Mouse (Mus musculus) hindbrain, embryonic 13.5 days (tissue): Measurements from ENCODE around the gene Gm5294. TPM values are rescaled to one million over a fixed set of nuclear protein-coding genes. Genes with fewer than 3 reads are reported as not detected.

Source experiments
- ATAC-seq: fragments of 200-750 bp; cut with Nextera tagmentation; 2 replicates; pipeline ENCODE4 v1.8.0; 2017; ENCODE audit warnings: moderate TSS enrichment; ENCODE audit not compliant: low FRiP score
- H3K27ac ChIP-seq: fragments of 300-500 bp; sonication (generic); 2 replicates; pipeline ENCODE4 v1.5.1; 2015; ENCODE audit warnings: inconsistent platforms, mild to moderate bottlenecking, moderate library complexity
- H3K27me3 ChIP-seq: fragments of 300-500 bp; sonication (generic); 2 replicates; pipeline ENCODE4 v1.6.1; 2015; ENCODE audit warnings: mild to moderate bottlenecking, inconsistent platforms
- H3K36me3 ChIP-seq: fragments of 300-500 bp; sonication (generic); 2 replicates; pipeline ENCODE4 v1.6.1; 2015; ENCODE audit warnings: mild to moderate bottlenecking, inconsistent platforms
- H3K4me1 ChIP-seq: fragments of 300-500 bp; sonication (generic); replicated peaks from 2 replicates; pipeline ENCODE4 v1.6.1; 2015; ENCODE audit warnings: inconsistent platforms
- H3K4me2 ChIP-seq: fragments of 300-500 bp; sonication (generic); 2 replicates; pipeline ENCODE4 v1.6.1; 2015; ENCODE audit warnings: inconsistent platforms, mild to moderate bottlenecking, moderate library complexity
- H3K4me3 ChIP-seq: fragments of 300-500 bp; sonication (generic); 2 replicates; pipeline ENCODE4 v1.5.1; 2015; ENCODE audit warnings: mild to moderate bottlenecking, inconsistent platforms
- H3K9ac ChIP-seq: fragments of 300-500 bp; sonication (generic); 2 replicates; pipeline ENCODE4 v1.6.1; 2015; ENCODE audit warnings: mild to moderate bottlenecking, inconsistent platforms
- H3K9me3 ChIP-seq: fragments of 300-500 bp; sonication (generic); 2 replicates; pipeline ENCODE4 v1.6.1; 2016; ENCODE audit warnings: inconsistent platforms
- WGBS: fragments of 180-500 bp; shearing (Covaris S2); methylation state at CpG from one replicate; pipeline ENCODE4 v1.1.7; 2015; 5-methylcytosine and 5-hydroxymethylcytosine counted together
- polyA plus RNA-seq: library from polyadenylated mRNA; unstranded; fragments of >200 nt; fragmentation: Nextera tagmentation; extraction: Ambion mirVana; gene quantifications from 2 replicates; pipeline ENCODE4 v1.2.1, GENCODE M21; 2015

Gene Gm5294
- polyA plus RNA-seq, 1 experiment from 2014 or later, result 0.73 TPM

GRCm38 (mm10) chr5:138804286-138804685 lies 15.6 kb upstream of the Gm5294 start:
- Histone ChIP-seq H3K27ac (no peak overlapping the region), H3K36me3 (peaks cover 78% of the 10 kb centered on the region)

GRCm38 (mm10) chr5:138809767-138810166 lies 10.1 kb upstream of the Gm5294 start:
- Histone ChIP-seq H3K27ac (no peak overlapping the region), H3K4me3 (no peak overlapping the region), H3K27me3 (no peaks in the 10 kb centered on the region), H3K9me3 (no peaks in the 10 kb centered on the region), H3K9ac (no peak overlapping the region), H3K4me1 (no peaks in the 10 kb centered on the region), H3K36me3 (peaks cover 57% of the 10 kb centered on the region), H3K4me2 (no peak overlapping the region)
- ATAC-seq, result no peak
- WGBS, result 95% methylated on average over 6 of the region's 6 CpGs

More at GRCm38 (mm10) chr5:138804286-138804685, 15.6 kb upstream of the Gm5294 start:
- H3K4me1 ChIP-seq, result no peaks in the 10 kb centered on the region
- H3K4me2 ChIP-seq, result no peak overlapping the region
- no peak overlapping the region for H3K4me3 ChIP-seq
- 87% methylated on average over 5 of the region's 5 CpGs for WGBS
- ATAC-seq, result no peak
- H3K9me3 ChIP-seq, result no peaks in the 10 kb centered on the region
- H3K27me3 ChIP-seq, result no peaks in the 10 kb centered on the region
- no peak overlapping the region for H3K9ac ChIP-seq

- 3% methylated on average over 38 of the region's 39 CpGs for WGBS
- no peaks in the 10 kb centered on the region for H3K36me3 ChIP-seq
- no peak for ATAC-seq
- H3K27ac ChIP-seq, result no peak overlapping the region
- H3K27me3 ChIP-seq, result peaks cover 71% of the 10 kb centered on the region
- H3K4me2 ChIP-seq, result peak overlapping the region; percentile 49
- H3K4me3 ChIP-seq, result peak overlapping the region; percentile 28
- no peaks in the 10 kb centered on the region for H3K9me3 ChIP-seq
- H3K4me1 ChIP-seq, result peaks cover 15% of the 10 kb centered on the region
- H3K9ac ChIP-seq, result peak overlapping the region; percentile 35; the same call in 1 of the 2 replicates
Measured at GRCm38 (mm10) chr5:138820717-138821332, 945 bp downstream of the Gm5294 start.

DNA sequence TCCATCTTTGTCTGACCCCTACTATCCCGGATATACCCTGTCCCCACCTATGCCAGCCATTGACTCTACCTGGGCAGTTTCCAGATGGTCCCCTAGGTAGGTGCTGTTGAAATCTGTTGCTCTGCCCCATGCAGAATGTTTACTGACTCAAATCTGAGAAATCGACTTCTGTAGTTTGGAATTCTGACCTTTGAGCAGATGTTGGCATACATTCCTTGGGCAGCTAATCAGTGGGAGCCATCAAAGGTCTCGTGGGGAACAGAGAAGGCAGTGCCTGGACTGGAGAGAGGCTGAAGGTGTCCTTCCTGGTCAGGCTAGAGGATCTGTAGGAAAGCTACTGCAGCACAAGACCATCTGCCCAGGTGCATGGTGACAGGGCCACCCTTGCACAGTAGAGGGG lies 5.2 kb downstream of the Gm5294 start:
- Histone ChIP-seq H3K9ac (no peak overlapping the region), H3K4me2 (no peak overlapping the region), H3K36me3 (no peaks in the 10 kb centered on the region), H3K4me3 (no peak overlapping the region), H3K4me1 (peaks cover 11% of the 10 kb centered on the region), H3K27ac (no peak overlapping the region), H3K27me3 (peaks cover 51% of the 10 kb centered on the region), H3K9me3 (no peaks in the 10 kb centered on the region)
- WGBS, result 67% methylated on average over 3 of the region's 3 CpGs
- no peak for ATAC-seq

DNA sequence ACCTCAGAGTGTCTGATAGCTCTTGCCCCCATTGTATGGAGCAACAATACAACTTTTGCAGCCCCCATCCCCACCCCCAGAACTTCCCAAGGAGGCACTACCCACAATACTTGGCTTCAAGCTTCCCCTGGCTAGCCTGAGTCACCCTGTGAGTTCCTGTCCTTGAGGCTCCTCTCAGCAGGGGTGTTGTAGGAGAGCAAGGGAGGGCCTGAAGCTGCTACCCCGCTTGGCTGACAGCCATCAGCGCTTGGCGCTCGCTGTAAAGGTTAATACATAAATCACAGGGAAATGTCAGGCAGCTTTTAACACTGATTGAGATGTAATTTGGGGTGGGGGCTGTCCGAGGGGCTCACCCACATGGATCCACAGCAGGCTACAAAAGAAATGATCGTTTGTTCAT lies 13.5 kb downstream of the Gm5294 start:
- WGBS, result 36% methylated on average over 6 of the region's 6 CpGs
- no peak for ATAC-seq
- Histone ChIP-seq H3K9ac (no peak overlapping the region), H3K27ac (no peak overlapping the region), H3K27me3 (no peaks in the 10 kb centered on the region), H3K4me3 (no peak overlapping the region), H3K36me3 (no peaks in the 10 kb centered on the region), H3K9me3 (no peaks in the 10 kb centered on the region), H3K4me1 (peaks cover 8% of the 10 kb centered on the region), H3K4me2 (no peak overlapping the region)

GRCm38 (mm10) chr5:138834910-138835309 lies 15.0 kb downstream of the Gm5294 start:
- Histone ChIP-seq H3K27ac (no peak overlapping the region), H3K4me2 (no peak overlapping the region), H3K9ac (no peak overlapping the region), H3K27me3 (no peaks in the 10 kb centered on the region), H3K36me3 (no peaks in the 10 kb centered on the region), H3K9me3 (no peaks in the 10 kb centered on the region), H3K4me3 (no peak overlapping the region), H3K4me1 (peaks cover 8% of the 10 kb centered on the region)
- no peak for ATAC-seq
- 82% methylated on average over 3 of the region's 3 CpGs for WGBS

- H3K27ac ChIP-seq, result no peak overlapping the region
- no peak overlapping the region for H3K4me2 ChIP-seq
- no peak overlapping the region for H3K9ac ChIP-seq
- H3K4me3 ChIP-seq, result no peak overlapping the region
- H3K36me3 ChIP-seq, result no peaks in the 10 kb centered on the region
- WGBS, result 95% methylated on average over 4 of the region's 4 CpGs
- ATAC-seq, result no peak
- no peaks in the 10 kb centered on the region for H3K9me3 ChIP-seq
- H3K4me1 ChIP-seq, result 0 out of 2 replicates have a peak, but pooled peaks cover 3% of the 10 kb centered on the region
- H3K27me3 ChIP-seq, result no peaks in the 10 kb centered on the region
Measured at GRCm38 (mm10) chr5:138840981-138841380, 21.1 kb downstream of the Gm5294 start.

- Histone ChIP-seq H3K27me3 (0 out of 2 replicates have a peak, but pooled peaks cover 4% of the 10 kb centered on the region), H3K4me1 (peaks cover 7% of the 10 kb centered on the region; the same call in 1 of the 2 replicates), H3K9ac (no peak overlapping the region), H3K4me2 (no peak overlapping the region), H3K4me3 (no peak overlapping the region), H3K36me3 (no peaks in the 10 kb centered on the region), H3K9me3 (no peaks in the 10 kb centered on the region), H3K27ac (no peak overlapping the region)
- 76% methylated on average over 9 of the region's 9 CpGs for WGBS
- ATAC-seq, result no peak
Measured at GRCm38 (mm10) chr5:138843168-138843824, 23.4 kb downstream of the Gm5294 start.

DNA sequence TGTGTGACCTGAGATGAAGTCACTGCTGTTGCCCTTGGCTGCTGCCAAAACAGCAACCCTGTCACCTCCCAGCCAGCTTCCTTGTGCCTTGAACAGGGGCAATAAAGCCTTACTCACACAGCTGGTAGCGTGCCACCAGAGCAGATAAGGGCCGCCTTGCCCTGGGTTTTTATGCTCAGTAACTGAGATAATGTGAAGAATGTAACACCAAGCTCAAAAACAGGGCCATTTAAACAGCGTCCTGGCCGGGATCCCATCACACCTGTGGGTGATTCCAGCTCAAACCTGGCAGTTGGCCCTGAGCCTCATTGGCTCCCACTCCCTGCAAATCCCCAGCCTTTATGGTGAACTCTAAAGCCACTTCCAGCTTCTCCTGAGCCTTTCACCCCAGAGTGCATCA lies 26.6 kb downstream of the Gm5294 start:
- H3K27ac ChIP-seq, result no peak overlapping the region
- peaks cover 4% of the 10 kb centered on the region; the same call in 1 of the 2 replicates for H3K27me3 ChIP-seq
- peaks cover 7% of the 10 kb centered on the region; the same call in 1 of the 2 replicates for H3K4me1 ChIP-seq
- H3K9ac ChIP-seq, result 0 out of 2 replicates have a peak overlapping the region, but pooled peaks have one; percentile 35
- H3K4me3 ChIP-seq, result no peak overlapping the region
- ATAC-seq, result no peak
- H3K9me3 ChIP-seq, result no peaks in the 10 kb centered on the region
- 88% methylated on average over 4 of the region's 4 CpGs for WGBS
- no peaks in the 10 kb centered on the region for H3K36me3 ChIP-seq
- H3K4me2 ChIP-seq, result no peak overlapping the region

- ATAC-seq, result peak; percentile 61
- H3K36me3 ChIP-seq, result no peaks in the 10 kb centered on the region
- H3K27me3 ChIP-seq, result peaks cover 4% of the 10 kb centered on the region; the same call in 1 of the 2 replicates
- no peak overlapping the region for H3K9ac ChIP-seq
- H3K9me3 ChIP-seq, result no peaks in the 10 kb centered on the region
- H3K27ac ChIP-seq, result no peak overlapping the region
- peak overlapping the region; percentile 32 for H3K4me2 ChIP-seq
- H3K4me1 ChIP-seq, result peaks cover 4% of the 10 kb centered on the region; the same call in 1 of the 2 replicates
- WGBS, result 3% methylated on average over 7 of the region's 7 CpGs
- no peak overlapping the region for H3K4me3 ChIP-seq
Measured at GRCm38 (mm10) chr5:138848102-138848501, 28.2 kb downstream of the Gm5294 start.

GRCm38 (mm10) chr5:138849682-138850461 lies 30.0 kb downstream of the Gm5294 start:
- Histone ChIP-seq H3K4me3 (no peak overlapping the region), H3K4me1 (peaks cover 4% of the 10 kb centered on the region; the same call in 1 of the 2 replicates), H3K9me3 (no peaks in the 10 kb centered on the region), H3K27me3 (peaks cover 4% of the 10 kb centered on the region; the same call in 1 of the 2 replicates), H3K36me3 (no peaks in the 10 kb centered on the region), H3K4me2 (no peak overlapping the region), H3K9ac (no peak overlapping the region), H3K27ac (no peak overlapping the region)
- no peak for ATAC-seq
- 86% methylated on average over 23 of the region's 23 CpGs for WGBS

DNA sequence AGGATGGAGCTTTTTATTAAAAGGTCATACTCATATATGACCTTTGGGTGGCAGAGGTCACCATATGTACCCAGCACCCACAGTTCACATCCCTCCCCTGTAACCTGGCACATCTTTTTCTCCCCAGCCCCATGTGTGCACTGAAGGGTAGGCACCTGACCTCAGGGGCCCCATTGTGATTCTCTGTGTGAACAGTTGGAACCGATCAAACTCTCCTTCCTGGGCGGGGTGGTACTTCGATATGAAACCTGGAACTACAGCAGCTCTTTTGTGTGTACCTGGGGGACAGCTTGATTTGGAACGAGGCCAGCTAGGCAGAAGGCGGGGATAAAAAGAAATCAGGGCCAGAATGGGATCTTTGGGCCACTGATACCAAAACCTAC lies 30.6 kb downstream of the Gm5294 start:
- 89% methylated on average over 5 of the region's 5 CpGs for WGBS
- no peaks in the 10 kb centered on the region for H3K36me3 ChIP-seq
- peaks cover 4% of the 10 kb centered on the region; the same call in 1 of the 2 replicates for H3K4me1 ChIP-seq
- H3K9ac ChIP-seq, result no peak overlapping the region
- no peaks in the 10 kb centered on the region for H3K9me3 ChIP-seq
- peaks cover 4% of the 10 kb centered on the region; the same call in 1 of the 2 replicates for H3K27me3 ChIP-seq
- H3K27ac ChIP-seq, result no peak overlapping the region
- H3K4me3 ChIP-seq, result no peak overlapping the region
- no peak overlapping the region for H3K4me2 ChIP-seq
- ATAC-seq, result no peak
